Mouse (Mus musculus): Measurements from ENCODE around the gene Angptl8. TPM values are rescaled to one million over a fixed set of nuclear protein-coding genes. Genes with fewer than 3 reads are reported as not detected.
A peak's percentile ranks its signal among the peaks of the same experiment; 100 is the strongest.
"Not testable (repeated sequence)": the region's sequence is repeated elsewhere in the genome, so short reads cannot be mapped to it uniquely, and the experiment has no call there.

Gene Angptl8
- total RNA-seq, 2 experiments from 2014 or later: not detected

- peak; percentile 11; the same call in 1 of the 2 replicates for TF ChIP-seq CTCF (IDR thresholded peaks at IDR 0.05)
- intact Hi-C loops (cut with DNase I): no loop called here
- peak overlapping the region; percentile 74 for H3K27ac ChIP-seq
- peak; percentile 32 for DNase-seq
- no peak overlapping the region for H3K4me3 ChIP-seq
Measured at GRCm38 (mm10) chr9:21858084-21858483, 22.8 kb downstream of the Angptl8 start.

DNA sequence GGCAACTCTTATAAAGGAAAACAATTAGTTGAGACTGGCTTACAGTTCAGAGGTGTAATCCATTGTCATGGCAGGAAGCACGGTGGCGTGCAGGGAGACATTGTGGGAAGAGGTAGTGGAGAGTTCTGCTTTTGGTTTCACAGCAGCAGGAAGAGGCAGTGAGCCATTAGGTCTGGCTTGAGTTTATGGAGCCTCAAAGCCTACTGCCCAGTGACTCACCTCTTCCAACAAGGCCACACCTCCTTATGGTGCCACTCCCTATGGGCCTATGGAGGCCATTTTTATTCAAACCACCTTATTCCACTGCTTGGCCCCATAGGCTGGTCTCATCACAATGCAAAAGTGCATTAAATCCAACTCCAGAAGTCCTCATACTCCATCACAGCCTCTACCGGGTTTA lies 24.3 kb downstream of the Angptl8 start:
- Histone ChIP-seq H3K4me3 (no peak overlapping the region), H3K27ac (no peak overlapping the region)
- DNase-seq: no peak
- intact Hi-C loops (cut with DNase I): no loop called here
- TF ChIP-seq CTCF (IDR thresholded peaks at IDR 0.05): no peak

GRCm38 (mm10) chr9:21860349-21860748 lies 25.0 kb downstream of the Angptl8 start:
- H3K4me3 ChIP-seq; H3K27ac ChIP-seq; DNase-seq; intact Hi-C loops (cut with DNase I): not testable (repeated sequence)

- intact Hi-C loops (cut with DNase I): no loop called here
- Histone ChIP-seq H3K4me3 (no peak overlapping the region), H3K27ac (no peak overlapping the region)
- TF ChIP-seq CTCF (IDR thresholded peaks at IDR 0.05): no peak
- DNase-seq: no peak
Measured at GRCm38 (mm10) chr9:21862181-21862580, 26.9 kb downstream of the Angptl8 start.

DNA sequence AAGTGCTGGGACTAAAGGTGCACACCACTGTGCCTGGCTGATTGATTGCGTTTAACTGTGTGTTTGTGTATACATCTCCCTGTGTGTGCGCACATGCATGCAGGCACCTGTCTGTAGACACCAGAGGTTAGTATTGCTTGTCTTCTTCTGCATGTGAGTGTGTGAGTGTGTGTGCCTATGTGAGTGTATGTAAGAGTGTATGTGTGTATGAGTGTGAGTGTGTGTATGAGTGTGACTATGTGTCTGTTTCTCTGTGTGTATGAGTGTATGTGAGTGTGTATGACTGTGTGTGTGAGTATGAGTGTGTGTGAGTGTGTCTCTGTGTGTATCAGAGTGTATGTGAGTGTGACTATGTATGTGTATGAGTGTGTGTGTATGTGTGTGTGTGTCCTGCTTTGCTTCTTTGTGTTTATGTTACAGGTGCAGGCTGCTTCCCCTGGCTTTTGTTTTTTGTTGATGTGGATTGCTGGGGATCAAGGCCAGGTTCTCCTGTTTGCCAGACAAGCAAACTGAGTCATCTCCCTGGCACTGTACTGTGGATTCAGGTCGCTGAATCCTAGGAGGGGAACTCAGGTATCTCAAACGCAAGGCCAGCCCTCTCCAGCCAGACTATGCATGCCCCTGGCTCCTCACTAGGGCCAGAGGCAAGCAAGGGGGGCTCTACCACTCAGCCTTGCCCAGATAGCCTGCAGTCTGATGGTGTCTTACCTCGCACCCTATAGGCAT lies 30.5 kb downstream of the Angptl8 start:
- intact Hi-C loops (cut with DNase I): no loop called here
- no peak for DNase-seq
- H3K4me3 ChIP-seq: no peak overlapping the region
- H3K27ac ChIP-seq: peak overlapping the region; percentile 67
- no peak for TF ChIP-seq CTCF (IDR thresholded peaks at IDR 0.05)

DNA sequence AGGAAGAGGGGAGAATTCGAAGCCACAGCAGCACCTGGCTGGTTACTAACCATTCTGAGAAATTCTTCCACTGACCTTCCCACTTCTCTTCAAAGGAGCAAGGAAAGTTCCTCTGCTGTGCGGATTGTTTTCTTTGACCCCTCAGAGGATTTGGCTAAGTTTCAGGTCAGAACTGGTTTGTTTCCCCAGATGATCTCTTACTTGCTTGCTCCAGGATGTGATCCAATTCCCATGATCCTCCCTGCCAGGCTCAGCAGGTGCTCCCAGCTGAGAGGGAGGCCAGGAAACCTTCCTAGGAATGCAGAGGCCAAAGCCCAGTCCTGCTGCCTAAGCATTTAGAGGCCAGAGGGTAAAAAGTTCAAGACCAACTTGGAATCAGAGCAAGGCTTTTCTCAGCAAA lies 31.3 kb downstream of the Angptl8 start:
- Histone ChIP-seq H3K27ac (peak overlapping the region; percentile 67), H3K4me3 (no peak overlapping the region)
- intact Hi-C loops (cut with DNase I): no loop called here
- DNase-seq: no peak
- no peak for TF ChIP-seq CTCF (IDR thresholded peaks at IDR 0.05)

GRCm38 (mm10) chr9:21867726-21868125 lies 32.4 kb downstream of the Angptl8 start:
- TF ChIP-seq CTCF (IDR thresholded peaks at IDR 0.05): no peak

DNA sequence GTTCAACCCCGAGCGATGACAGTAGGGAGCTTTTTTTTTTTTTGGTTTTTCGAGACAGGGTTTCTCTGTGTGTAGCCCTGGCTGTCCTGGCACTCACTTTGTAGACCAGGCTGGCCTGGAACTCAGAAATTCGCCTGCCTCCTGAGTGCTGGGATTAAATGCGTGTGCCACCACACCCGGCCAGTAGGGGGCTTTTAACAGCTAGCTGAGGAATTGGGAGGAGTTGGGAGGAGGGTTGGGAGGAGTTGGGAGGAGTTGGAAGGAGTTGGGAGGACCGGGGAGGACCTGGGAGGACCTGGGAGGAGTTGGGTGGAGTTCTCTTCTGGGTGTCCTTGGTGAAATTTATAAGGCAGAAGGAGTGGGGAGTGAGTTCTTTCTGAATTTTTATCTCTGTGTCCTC lies 34.0 kb downstream of the Angptl8 start:
- H3K27ac ChIP-seq: peak overlapping the region; percentile 38; the same call in 1 of the 2 replicates
- TF ChIP-seq CTCF (IDR thresholded peaks at IDR 0.05): peak; percentile 55
- DNase-seq: peak; percentile 76
- H3K4me3 ChIP-seq; intact Hi-C loops (cut with DNase I): not testable (repeated sequence)

More at GRCm38 (mm10) chr9:21867726-21868125, 32.4 kb downstream of the Angptl8 start:
- Histone ChIP-seq H3K27ac (peak overlapping the region; percentile 46; the same call in 1 of the 2 replicates), H3K4me3 (no peak overlapping the region)
- intact Hi-C loops (cut with DNase I): no loop called here
- DNase-seq: no peak

DNA sequence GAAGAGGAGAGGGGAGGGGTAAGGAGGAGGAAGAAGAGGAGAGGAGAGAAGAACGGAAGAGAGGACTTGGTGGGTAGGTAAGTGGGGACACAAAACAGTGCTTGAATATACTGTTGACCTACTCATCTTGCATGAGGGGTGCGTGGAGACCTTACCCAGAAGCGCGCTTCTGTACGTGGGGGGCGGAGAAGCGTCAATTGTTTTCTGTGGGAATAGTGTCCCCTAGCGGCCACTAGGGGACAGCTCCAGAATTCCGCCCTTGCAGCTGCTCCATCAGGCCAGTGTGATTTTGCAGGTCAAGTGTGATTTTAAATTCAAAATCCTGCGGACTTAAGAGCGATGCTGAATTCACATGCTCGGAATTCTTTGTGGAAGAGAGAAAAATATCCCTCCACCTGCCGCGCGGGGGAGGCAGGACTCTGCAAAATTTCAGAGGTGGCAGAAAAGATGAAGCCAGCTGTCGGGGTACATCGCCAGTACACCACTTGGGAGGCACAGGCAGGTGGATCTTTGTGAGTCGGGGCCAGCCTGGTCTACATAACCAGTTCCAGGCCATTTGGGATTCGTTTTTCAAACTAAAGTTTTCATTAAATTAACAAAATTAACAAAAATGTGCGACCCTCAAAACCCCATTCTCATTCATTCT lies 35.7 kb downstream of the Angptl8 start:
- H3K4me3 ChIP-seq: peak overlapping the region; percentile 34; the same call in 1 of the 2 replicates
- peak; percentile 96 for TF ChIP-seq CTCF (IDR thresholded peaks at IDR 0.05)
- no peak overlapping the region for H3K27ac ChIP-seq
- peak; percentile 63 for DNase-seq
- intact Hi-C loops (cut with DNase I): loop anchor here (1.0 to 5.0 kb wide), 4 partner anchors 31 to 268 kb away; no protein-coding TSS in a partner anchor

DNA sequence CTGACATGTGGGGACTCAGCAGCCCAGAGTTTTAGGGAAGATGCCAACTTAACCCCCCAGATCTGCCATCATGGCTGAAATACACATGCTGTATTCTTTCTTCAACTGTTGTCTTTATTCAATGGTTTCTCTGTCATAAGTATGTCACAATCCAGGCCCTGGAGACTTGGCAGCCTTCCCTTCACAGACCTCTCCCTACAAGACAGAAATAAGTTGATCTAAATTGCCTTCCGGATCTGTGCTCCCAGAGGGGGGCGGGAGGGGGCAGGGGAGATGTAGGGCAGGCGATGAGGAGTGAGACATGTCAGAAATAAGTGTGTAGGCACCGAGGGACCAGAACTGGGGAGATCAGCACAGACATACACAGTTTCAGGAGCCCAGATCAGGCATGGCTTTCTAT lies 36.9 kb downstream of the Angptl8 start:
- TF ChIP-seq CTCF (IDR thresholded peaks at IDR 0.05): no peak
- intact Hi-C loops (cut with DNase I): loop anchor here (5.0 kb wide), 1 partner anchor 180 kb away; no protein-coding TSS in a partner anchor
- Histone ChIP-seq H3K4me3 (no peak overlapping the region), H3K27ac (no peak overlapping the region)
- DNase-seq: no peak

GRCm38 (mm10) chr9:21876601-21877000 lies 41.3 kb downstream of the Angptl8 start:
- no peak overlapping the region for H3K27ac ChIP-seq
- no peak for DNase-seq
- TF ChIP-seq CTCF (IDR thresholded peaks at IDR 0.05): no peak; the same call in 1 of the 2 replicates
- no peak overlapping the region for H3K4me3 ChIP-seq
- intact Hi-C loops (cut with DNase I): no loop called here

Small RNAs within 50 kb of the gene (microRNA-seq; reads per million reads assigned to microRNA genes)
- 3.6 reads per million for gene Mir7083

Other genes starting within 250 kb of the Angptl8 start
- 10 to 100 TPM; 44.1 to 48.3 TPM for gene Timm29, start 242.8 kb upstream of the Angptl8 start, total RNA-seq (2021)
- gene Yipf2, start 242.7 kb upstream of the Angptl8 start, total RNA-seq (2021): 1 to 10 TPM; 5.8 to 6.9 TPM
- gene Smarca4, start 219.3 kb upstream of the Angptl8 start, total RNA-seq (2021): 10 to 100 TPM; 39.0 to 40.7 TPM
- gene Ldlr, start 112.0 kb upstream of the Angptl8 start, total RNA-seq (2021): 1 to 10 TPM; 2.9 to 3.3 TPM
- gene Spc24, start 75.2 kb upstream of the Angptl8 start, total RNA-seq (2021): under 1 TPM; 0.50 to 0.89 TPM
- gene Kank2, start 36.8 kb upstream of the Angptl8 start, total RNA-seq (2021): 10 to 100 TPM; 11.5 to 16.6 TPM
- 10 to 100 TPM in 1 of 2 experiments, 1 to 10 TPM in 1; 9.4 to 10.5 TPM for gene Dock6, start 17.1 kb downstream of the Angptl8 start, total RNA-seq (2021)
- gene Rab3d, start 82.7 kb downstream of the Angptl8 start, total RNA-seq (2021): 1 to 10 TPM; 2.6 to 3.5 TPM
- gene Ccdc159, start 92.0 kb downstream of the Angptl8 start, total RNA-seq (2021): 1 to 10 TPM in 1 of 2 experiments, under 1 TPM in 1; 0.66 to 1.1 TPM
- 10 to 100 TPM; 11.6 to 11.8 TPM for gene Tmem205, start 92.0 kb downstream of the Angptl8 start, total RNA-seq (2021)
- gene Plppr2, start 101.5 kb downstream of the Angptl8 start, total RNA-seq (2021): under 1 TPM; 0.36 to 0.98 TPM
- 1 to 10 TPM; 1.7 to 3.1 TPM for gene Swsap1, start 120.2 kb downstream of the Angptl8 start, total RNA-seq (2021)
- gene Epor, start 128.0 kb downstream of the Angptl8 start, total RNA-seq (2021): under 1 TPM; 0.23 to 0.25 TPM
- gene Rgl3, start 153.9 kb downstream of the Angptl8 start, total RNA-seq (2021): under 1 TPM; 0.28 to 0.69 TPM
- gene Ccdc151, start 167.1 kb downstream of the Angptl8 start, total RNA-seq (2021): not detected
- gene Prkcsh, start 167.3 kb downstream of the Angptl8 start, total RNA-seq (2021): 10 to 100 TPM; 27.8 to 32.6 TPM
- gene Elavl3, start 216.5 kb downstream of the Angptl8 start, total RNA-seq (2021): not detected
- not detected for gene Gm49318, start 235.7 kb downstream of the Angptl8 start, total RNA-seq (2021)
- gene Zfp653, start 235.9 kb downstream of the Angptl8 start, total RNA-seq (2021): 1 to 10 TPM; 4.3 to 4.4 TPM
- 10 to 100 TPM; 84.5 to 96.6 TPM for gene Ecsit, start 249.9 kb downstream of the Angptl8 start, total RNA-seq (2021)